Mouse (Mus musculus): ENCODE data around the gene B4galnt4.

- TF ChIP-seq CTCF (IDR thresholded peaks at IDR 0.05; ENCODE audit: low read depth, low read length) (no peak), EP300 (IDR thresholded peaks at IDR 0.05; ENCODE audit: insufficient read depth, low read depth, low read length) (0 out of 2 replicates have a peak, but pooled peaks have one; percentile 44), POLR2A (IDR thresholded peaks at IDR 0.05; ENCODE audit: insufficient read depth, low read length) (no peak)
These were observed 35.1 kb downstream of the B4galnt4 start for GRCm38 (mm10) chr7:141096021-141096420.

Data from ES-Bruce4 (cell line).